Mouse (Mus musculus): Measurements from ENCODE around the gene Gadd45b. TPM values are rescaled to one million over a fixed set of nuclear protein-coding genes. Genes with fewer than 3 reads are reported as not detected.

The Gadd45b gene
- polyA plus RNA-seq, 1 experiment from 2014 or later = 6.5 TPM

- 73% methylated on average over 2 of the region's 2 CpGs for WGBS
- DNase-seq (ENCODE audit: low spot score) = no peak
- Histone ChIP-seq H3K27me3 (replicated peaks; ENCODE audit: low read depth, poor library complexity, severe bottlenecking) (peaks cover 48% of the 10 kb centered on the region), H3K4me1 (peaks cover 68% of the 10 kb centered on the region), H3K9me3 (no peaks in the 10 kb centered on the region), H3K27ac (replicated peaks) (no peak overlapping the region), H3K36me3 (replicated peaks) (no peaks in the 10 kb centered on the region), H3K4me3 (no peak overlapping the region)
These were observed 11.1 kb downstream of the Gadd45b start for GRCm38 (mm10) chr10:80940988-80941347.

GRCm38 (mm10) chr10:80942919-80943318, 13.0 kb downstream of the Gadd45b start:
- no peaks in the 10 kb centered on the region for H3K36me3 ChIP-seq (replicated peaks)
- no peak for DNase-seq (ENCODE audit: low spot score)

GRCm38 (mm10) chr10:80943701-80944100, 13.8 kb downstream of the Gadd45b start:
- Histone ChIP-seq H3K27me3 (replicated peaks; ENCODE audit: low read depth, poor library complexity, severe bottlenecking) (peaks cover 21% of the 10 kb centered on the region), H3K9me3 (no peaks in the 10 kb centered on the region), H3K27ac (replicated peaks) (no peak overlapping the region), H3K36me3 (replicated peaks) (no peaks in the 10 kb centered on the region), H3K4me1 (peaks cover 59% of the 10 kb centered on the region), H3K4me3 (no peak overlapping the region)
- DNase-seq (ENCODE audit: low spot score) = no peak
- 84% methylated on average over 9 of the region's 9 CpGs for WGBS

More at GRCm38 (mm10) chr10:80942919-80943318, 13.0 kb downstream of the Gadd45b start:
- H3K27me3 ChIP-seq (replicated peaks; ENCODE audit: low read depth, poor library complexity, severe bottlenecking) = peaks cover 29% of the 10 kb centered on the region
- 46% methylated on average over 8 of the region's 8 CpGs for WGBS
- H3K9me3 ChIP-seq = no peaks in the 10 kb centered on the region
- peaks cover 61% of the 10 kb centered on the region for H3K4me1 ChIP-seq
- no peak overlapping the region; the same call in 1 of the 2 replicates for H3K27ac ChIP-seq (replicated peaks)
- H3K4me3 ChIP-seq = no peak overlapping the region

- H3K27ac ChIP-seq (replicated peaks) = no peak overlapping the region
- H3K36me3 ChIP-seq (replicated peaks) = no peaks in the 10 kb centered on the region
- 93% methylated on average over 5 of the region's 5 CpGs for WGBS
- no peak for DNase-seq (ENCODE audit: low spot score)
- peaks cover 16% of the 10 kb centered on the region for H3K27me3 ChIP-seq (replicated peaks; ENCODE audit: low read depth, poor library complexity, severe bottlenecking)
- H3K9me3 ChIP-seq = no peaks in the 10 kb centered on the region
- peaks cover 59% of the 10 kb centered on the region for H3K4me1 ChIP-seq
- no peak overlapping the region for H3K4me3 ChIP-seq
These were observed 14.4 kb downstream of the Gadd45b start for GRCm38 (mm10) chr10:80944231-80944630.

- 66% methylated on average over 14 of the region's 14 CpGs for WGBS
- Histone ChIP-seq H3K36me3 (replicated peaks) (no peaks in the 10 kb centered on the region), H3K9me3 (no peaks in the 10 kb centered on the region), H3K4me3 (no peak overlapping the region), H3K4me1 (peaks cover 42% of the 10 kb centered on the region), H3K27ac (replicated peaks) (no peak overlapping the region), H3K27me3 (replicated peaks; ENCODE audit: low read depth, poor library complexity, severe bottlenecking) (peaks cover 10% of the 10 kb centered on the region; the same call in 1 of the 2 replicates)
- DNase-seq (ENCODE audit: low spot score) = no peak
These were observed 17.0 kb downstream of the Gadd45b start for GRCm38 (mm10) chr10:80946684-80947437.

- 67% methylated on average over 2 of the region's 2 CpGs for WGBS
- Histone ChIP-seq H3K4me3 (no peak overlapping the region), H3K27ac (replicated peaks) (0 out of 2 replicates have a peak overlapping the region, but pooled peaks have one; percentile 35), H3K27me3 (replicated peaks; ENCODE audit: low read depth, poor library complexity, severe bottlenecking) (peaks cover 10% of the 10 kb centered on the region; the same call in 1 of the 2 replicates), H3K36me3 (replicated peaks) (no peaks in the 10 kb centered on the region), H3K9me3 (no peaks in the 10 kb centered on the region), H3K4me1 (peaks cover 44% of the 10 kb centered on the region)
- no peak for DNase-seq (ENCODE audit: low spot score)
These were observed 17.9 kb downstream of the Gadd45b start for GRCm38 (mm10) chr10:80947802-80948201.

GRCm38 (mm10) chr10:80948570-80948969, 18.7 kb downstream of the Gadd45b start:
- Histone ChIP-seq H3K36me3 (replicated peaks) (no peaks in the 10 kb centered on the region), H3K9me3 (no peaks in the 10 kb centered on the region), H3K4me1 (peaks cover 38% of the 10 kb centered on the region), H3K4me3 (no peak overlapping the region), H3K27me3 (replicated peaks; ENCODE audit: low read depth, poor library complexity, severe bottlenecking) (peaks cover 10% of the 10 kb centered on the region; the same call in 1 of the 2 replicates), H3K27ac (replicated peaks) (no peak overlapping the region)
- 47% methylated on average over 6 of the region's 6 CpGs for WGBS
- no peak for DNase-seq (ENCODE audit: low spot score)

- peaks cover 34% of the 10 kb centered on the region for H3K4me1 ChIP-seq
- peaks cover 10% of the 10 kb centered on the region; the same call in 1 of the 2 replicates for H3K27me3 ChIP-seq (replicated peaks; ENCODE audit: low read depth, poor library complexity, severe bottlenecking)
- no peak overlapping the region for H3K4me3 ChIP-seq
- 0 out of 2 replicates have a peak overlapping the region, but pooled peaks have one; percentile 20 for H3K27ac ChIP-seq (replicated peaks)
- no peaks in the 10 kb centered on the region for H3K9me3 ChIP-seq
- H3K36me3 ChIP-seq (replicated peaks) = no peaks in the 10 kb centered on the region
- 77% methylated on average over 3 of the region's 3 CpGs for WGBS
- DNase-seq (ENCODE audit: low spot score) = no peak
These were observed 19.2 kb downstream of the Gadd45b start for GRCm38 (mm10) chr10:80949081-80949480.

- Histone ChIP-seq H3K4me3 (no peak overlapping the region), H3K9me3 (no peaks in the 10 kb centered on the region), H3K27me3 (replicated peaks; ENCODE audit: low read depth, poor library complexity, severe bottlenecking) (peaks cover 10% of the 10 kb centered on the region; the same call in 1 of the 2 replicates), H3K36me3 (replicated peaks) (no peaks in the 10 kb centered on the region), H3K4me1 (peaks cover 43% of the 10 kb centered on the region), H3K27ac (replicated peaks) (no peak overlapping the region)
- DNase-seq (ENCODE audit: low spot score) = no peak
- 28% methylated on average over 5 of the region's 5 CpGs for WGBS
These were observed 20.4 kb downstream of the Gadd45b start for GRCm38 (mm10) chr10:80950314-80950713.

GRCm38 (mm10) chr10:80951761-80952390, 22.0 kb downstream of the Gadd45b start:
- Histone ChIP-seq H3K36me3 (replicated peaks) (no peaks in the 10 kb centered on the region), H3K27me3 (replicated peaks; ENCODE audit: low read depth, poor library complexity, severe bottlenecking) (peaks cover 10% of the 10 kb centered on the region; the same call in 1 of the 2 replicates), H3K4me3 (no peak overlapping the region), H3K9me3 (no peaks in the 10 kb centered on the region), H3K27ac (replicated peaks) (no peak overlapping the region), H3K4me1 (peaks cover 47% of the 10 kb centered on the region)
- WGBS = 76% methylated on average over 10 of the region's 10 CpGs
- DNase-seq (ENCODE audit: low spot score) = no peak

- Histone ChIP-seq H3K4me3 (no peak overlapping the region), H3K4me1 (peaks cover 41% of the 10 kb centered on the region), H3K9me3 (no peaks in the 10 kb centered on the region), H3K27ac (replicated peaks) (no peak overlapping the region), H3K36me3 (replicated peaks) (no peaks in the 10 kb centered on the region), H3K27me3 (replicated peaks; ENCODE audit: low read depth, poor library complexity, severe bottlenecking) (peaks cover 10% of the 10 kb centered on the region; the same call in 1 of the 2 replicates)
- 75% methylated on average over 15 of the region's 15 CpGs for WGBS
- DNase-seq (ENCODE audit: low spot score) = no peak
These were observed 22.6 kb downstream of the Gadd45b start for GRCm38 (mm10) chr10:80952449-80952848.

GRCm38 (mm10) chr10:80954415-80954814, 24.5 kb downstream of the Gadd45b start:
- H3K27me3 ChIP-seq (replicated peaks; ENCODE audit: low read depth, poor library complexity, severe bottlenecking) = peaks cover 10% of the 10 kb centered on the region; the same call in 1 of the 2 replicates
- no peaks in the 10 kb centered on the region for H3K9me3 ChIP-seq
- no peaks in the 10 kb centered on the region for H3K36me3 ChIP-seq (replicated peaks)
- WGBS = 82% methylated on average over 13 of the region's 13 CpGs
- peaks cover 27% of the 10 kb centered on the region for H3K4me1 ChIP-seq
- no peak overlapping the region for H3K4me3 ChIP-seq
- DNase-seq (ENCODE audit: low spot score) = no peak
- H3K27ac ChIP-seq (replicated peaks) = no peak overlapping the region

All from embryonic facial prominence, embryonic 10.5 days (tissue).